Mouse (Mus musculus): ENCODE measurements at regions not wholly inside any gene's neighbourhood (a gene's known extent, or its start where the extent isn't known, plus 50 kb on each side); places are given as distances from the start of the nearest gene placed in this dataset.

DNA sequence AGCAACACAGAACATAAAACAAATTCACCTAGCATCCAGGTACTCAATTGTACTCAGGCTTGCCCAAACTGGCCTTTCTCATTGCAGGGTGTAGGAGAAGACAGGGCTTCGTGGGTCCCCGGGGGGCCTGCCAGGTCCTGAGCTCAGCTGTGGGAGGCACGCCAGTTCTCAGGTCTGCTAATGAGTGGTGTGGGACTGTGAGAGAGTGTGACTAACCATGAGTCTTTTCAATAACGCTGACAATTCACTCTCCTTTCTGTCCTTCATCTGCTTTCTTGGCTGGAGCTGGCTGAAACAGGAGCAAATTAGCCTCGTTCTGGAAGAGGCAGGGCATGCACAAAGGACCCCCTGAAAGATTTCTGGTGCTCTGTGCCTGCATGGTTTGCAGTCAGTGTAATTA is 250.2 kb downstream of the Cog6 start:
- peak; percentile 85 for ATAC-seq (replicated peaks)
- peak overlapping the region; percentile 16; the same call in 1 of the 2 replicates for H3K27ac ChIP-seq (replicated peaks)
- H3K9ac ChIP-seq (replicated peaks): no peak overlapping the region
- H3K4me1 ChIP-seq: peaks cover 15% of the 10 kb centered on the region
- H3K4me3 ChIP-seq: no peak overlapping the region
- H3K9me3 ChIP-seq: no peaks in the 10 kb centered on the region
- no peaks in the 10 kb centered on the region for H3K36me3 ChIP-seq
- WGBS: 16% methylated on average over 5 of the region's 5 CpGs
- no peak overlapping the region for H3K4me2 ChIP-seq (replicated peaks)
- no peaks in the 10 kb centered on the region for H3K27me3 ChIP-seq

DNA sequence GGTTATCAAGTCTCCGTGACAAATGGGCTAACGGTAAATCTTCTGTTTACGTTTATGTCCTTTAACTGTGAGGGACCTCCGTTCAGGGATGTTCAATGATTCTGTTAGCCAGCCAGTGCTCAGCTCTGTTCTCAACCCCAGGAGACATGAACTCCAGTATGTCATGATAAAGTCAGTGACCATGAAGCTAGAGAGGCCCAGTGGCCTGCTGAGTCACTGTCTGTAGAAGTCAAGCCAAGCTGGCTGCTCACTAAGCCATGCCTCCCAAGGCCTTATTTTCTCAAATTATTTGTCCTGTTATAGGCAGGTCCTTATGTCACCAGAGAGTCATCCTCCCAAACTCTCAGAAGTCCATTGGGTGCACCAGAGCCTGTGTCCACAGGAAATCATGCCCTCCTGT is 252.9 kb downstream of the Cog6 start:
- ATAC-seq (replicated peaks): no peak
- H3K4me2 ChIP-seq (replicated peaks): no peak overlapping the region
- no peak overlapping the region for H3K27ac ChIP-seq (replicated peaks)
- 78% methylated on average over 4 of the region's 4 CpGs for WGBS
- no peak overlapping the region for H3K9ac ChIP-seq (replicated peaks)
- H3K9me3 ChIP-seq: no peaks in the 10 kb centered on the region
- H3K4me1 ChIP-seq: peaks cover 15% of the 10 kb centered on the region
- H3K36me3 ChIP-seq: no peaks in the 10 kb centered on the region
- H3K27me3 ChIP-seq: no peaks in the 10 kb centered on the region
- H3K4me3 ChIP-seq: no peak overlapping the region

DNA sequence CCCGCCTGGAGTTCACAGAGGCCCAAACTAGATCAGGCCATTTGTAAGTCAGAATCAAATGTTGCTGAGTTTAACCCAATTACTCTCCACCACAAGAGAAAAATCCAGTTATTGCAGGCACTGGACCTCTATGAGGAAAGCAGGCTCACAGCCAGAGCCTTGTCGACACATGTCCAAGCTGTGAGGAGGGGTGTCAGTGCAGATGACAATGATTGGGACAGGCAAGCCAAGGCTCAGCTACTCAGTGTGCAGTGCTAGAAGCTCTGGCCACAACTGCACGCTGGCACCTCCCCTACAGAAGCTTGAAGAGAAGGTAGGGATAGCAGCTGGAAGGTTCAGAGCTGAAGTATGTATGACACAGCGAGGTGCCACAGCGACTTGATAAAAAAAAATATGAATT is 253.4 kb downstream of the Cog6 start:
- Histone ChIP-seq H3K9me3 (no peaks in the 10 kb centered on the region), H3K36me3 (no peaks in the 10 kb centered on the region), H3K27ac (replicated peaks) (no peak overlapping the region), H3K4me3 (no peak overlapping the region), H3K4me2 (replicated peaks) (no peak overlapping the region), H3K27me3 (no peaks in the 10 kb centered on the region), H3K9ac (replicated peaks) (no peak overlapping the region), H3K4me1 (peaks cover 15% of the 10 kb centered on the region)
- 0 out of 2 replicates have a peak, but pooled peaks have one; percentile 20 for ATAC-seq (replicated peaks)
- WGBS: 71% methylated on average over 5 of the region's 5 CpGs

DNA sequence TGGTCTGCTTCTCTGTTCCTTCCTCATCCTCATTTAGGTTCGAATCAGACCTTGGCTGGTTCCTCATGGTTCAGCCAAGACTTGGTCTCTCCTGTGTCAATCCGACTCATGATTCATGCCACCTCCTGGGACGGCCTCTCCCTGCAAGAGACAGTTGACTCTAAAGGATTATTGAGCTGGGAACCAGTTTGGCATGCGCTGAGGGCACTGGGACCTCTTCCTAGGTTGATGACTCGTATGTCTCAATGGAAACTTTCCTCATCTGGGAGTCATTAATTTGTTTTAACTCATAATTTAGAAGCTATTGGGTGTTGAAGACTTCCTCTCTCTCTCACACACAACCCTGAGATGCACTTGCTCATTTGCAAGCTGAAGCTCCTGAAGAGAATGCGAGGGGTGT is 254.5 kb downstream of the Cog6 start:
- H3K27me3 ChIP-seq: no peaks in the 10 kb centered on the region
- H3K9me3 ChIP-seq: no peaks in the 10 kb centered on the region
- H3K27ac ChIP-seq (replicated peaks): no peak overlapping the region
- no peak for ATAC-seq (replicated peaks)
- H3K4me1 ChIP-seq: peaks cover 14% of the 10 kb centered on the region
- no peak overlapping the region for H3K9ac ChIP-seq (replicated peaks)
- no peak overlapping the region for H3K4me3 ChIP-seq
- WGBS: 87% methylated on average over 6 of the region's 6 CpGs
- H3K36me3 ChIP-seq: no peaks in the 10 kb centered on the region
- H3K4me2 ChIP-seq (replicated peaks): no peak overlapping the region

DNA sequence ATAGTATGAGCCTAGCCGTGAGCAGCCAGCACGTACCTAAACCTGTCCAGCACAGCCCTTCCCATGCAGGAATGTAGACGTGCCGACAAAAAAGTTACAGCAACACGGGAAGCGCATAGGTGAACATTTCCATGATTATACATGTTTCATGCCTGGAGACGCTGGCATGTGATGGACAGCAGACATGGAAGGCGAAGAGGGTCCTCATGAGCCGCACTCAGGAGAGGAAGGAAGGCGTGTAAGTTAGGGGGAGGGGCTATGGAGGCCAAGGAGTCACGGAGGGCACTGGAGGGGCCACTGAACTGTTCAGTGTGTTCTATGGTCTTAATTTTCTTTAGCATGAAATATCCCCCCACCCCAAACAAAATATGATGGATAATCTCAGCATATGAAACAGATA is 257.2 kb downstream of the Cog6 start:
- no peaks in the 10 kb centered on the region for H3K9me3 ChIP-seq
- H3K27me3 ChIP-seq: no peaks in the 10 kb centered on the region
- H3K4me3 ChIP-seq: no peak overlapping the region
- H3K27ac ChIP-seq (replicated peaks): no peak overlapping the region
- no peaks in the 10 kb centered on the region for H3K36me3 ChIP-seq
- H3K4me1 ChIP-seq: peaks cover 3% of the 10 kb centered on the region; the same call in 1 of the 2 replicates
- ATAC-seq (replicated peaks): no peak
- H3K9ac ChIP-seq (replicated peaks): no peak overlapping the region
- 94% methylated on average over 11 of the region's 11 CpGs for WGBS
- no peak overlapping the region for H3K4me2 ChIP-seq (replicated peaks)

DNA sequence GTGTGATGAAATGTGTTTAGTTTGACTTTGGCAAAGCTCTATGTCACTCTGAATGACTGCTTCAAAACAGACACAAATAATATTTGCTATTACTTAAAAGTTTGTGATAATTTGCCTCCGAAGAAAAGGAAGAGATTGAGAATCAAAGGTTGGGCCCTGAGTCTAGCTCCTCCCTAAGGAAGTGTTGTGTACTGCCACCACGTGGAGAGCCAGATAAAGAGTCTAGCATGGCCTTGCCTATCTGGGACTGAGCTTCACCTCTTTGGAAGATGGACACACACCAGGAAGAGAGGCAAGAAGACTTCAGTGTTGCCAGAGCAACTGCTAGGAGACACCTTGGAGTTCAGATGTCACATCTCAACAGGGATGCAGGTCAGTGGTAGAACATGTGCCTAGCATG is 258.5 kb downstream of the Cog6 start:
- WGBS: 41% methylated on average over 2 of the region's 2 CpGs
- no peaks in the 10 kb centered on the region for H3K9me3 ChIP-seq
- ATAC-seq (replicated peaks): no peak

DNA sequence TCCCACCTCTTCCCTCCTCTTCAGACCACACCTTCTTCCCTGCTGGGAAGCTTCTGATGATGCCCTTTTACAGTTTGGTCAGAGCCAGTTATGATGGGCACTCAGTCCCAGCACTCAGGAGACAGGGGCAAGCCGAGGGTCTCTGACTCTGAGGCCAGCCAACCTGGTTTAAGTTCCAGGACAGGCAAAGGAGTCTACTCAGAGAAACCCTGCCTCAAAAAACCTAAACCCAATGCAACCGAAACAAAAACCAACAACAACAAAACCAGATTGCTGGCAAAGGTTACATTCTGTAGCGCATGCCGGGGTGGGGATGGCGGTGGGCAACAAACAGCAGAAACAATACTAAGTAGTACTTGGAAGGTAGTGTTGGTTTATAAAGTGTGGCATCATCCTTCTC is 260.2 kb downstream of the Cog6 start:
- no peaks in the 10 kb centered on the region for H3K9me3 ChIP-seq
- no peak overlapping the region for H3K27ac ChIP-seq (replicated peaks)
- H3K4me2 ChIP-seq (replicated peaks): no peak overlapping the region
- H3K36me3 ChIP-seq: no peaks in the 10 kb centered on the region
- H3K9ac ChIP-seq (replicated peaks): no peak overlapping the region
- no peaks in the 10 kb centered on the region for H3K27me3 ChIP-seq
- ATAC-seq (replicated peaks): no peak
- H3K4me3 ChIP-seq: no peak overlapping the region
- no peaks in the 10 kb centered on the region for H3K4me1 ChIP-seq
- WGBS: 97% methylated on average over 5 of the region's 5 CpGs

More for the DNA sequence above, 258.5 kb downstream of the Cog6 start:
- Histone ChIP-seq H3K4me3 (no peak overlapping the region), H3K27ac (replicated peaks) (no peak overlapping the region), H3K4me2 (replicated peaks) (no peak overlapping the region), H3K36me3 (no peaks in the 10 kb centered on the region), H3K9ac (replicated peaks) (no peak overlapping the region), H3K27me3 (no peaks in the 10 kb centered on the region), H3K4me1 (no peaks in the 10 kb centered on the region)

DNA sequence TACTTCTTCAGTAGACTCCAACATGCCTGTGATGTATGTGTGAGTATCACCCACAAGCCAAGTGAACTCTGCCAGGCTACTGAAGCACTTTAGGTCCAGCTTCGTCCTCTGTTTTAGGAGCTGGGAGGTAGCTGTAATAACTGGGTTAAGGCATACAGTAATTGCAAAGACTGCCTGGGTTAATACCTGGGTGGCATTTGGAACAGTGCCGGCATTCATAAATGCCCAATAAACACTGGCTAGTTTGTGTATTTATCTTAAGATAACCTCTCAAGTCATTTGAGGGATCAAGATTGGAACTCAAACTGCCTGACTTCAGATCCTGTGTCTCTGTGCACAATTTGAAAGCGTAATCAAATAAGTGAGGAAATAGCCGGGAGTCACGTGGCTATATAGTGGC is 261.0 kb downstream of the Cog6 start:
- ATAC-seq (replicated peaks): no peak
- H3K27ac ChIP-seq (replicated peaks): no peak overlapping the region
- WGBS: 86% methylated on average over 5 of the region's 5 CpGs
- H3K9ac ChIP-seq (replicated peaks): no peak overlapping the region
- no peaks in the 10 kb centered on the region for H3K4me1 ChIP-seq
- H3K4me3 ChIP-seq: no peak overlapping the region
- H3K27me3 ChIP-seq: no peaks in the 10 kb centered on the region
- H3K4me2 ChIP-seq (replicated peaks): no peak overlapping the region
- H3K36me3 ChIP-seq: no peaks in the 10 kb centered on the region
- no peaks in the 10 kb centered on the region for H3K9me3 ChIP-seq

DNA sequence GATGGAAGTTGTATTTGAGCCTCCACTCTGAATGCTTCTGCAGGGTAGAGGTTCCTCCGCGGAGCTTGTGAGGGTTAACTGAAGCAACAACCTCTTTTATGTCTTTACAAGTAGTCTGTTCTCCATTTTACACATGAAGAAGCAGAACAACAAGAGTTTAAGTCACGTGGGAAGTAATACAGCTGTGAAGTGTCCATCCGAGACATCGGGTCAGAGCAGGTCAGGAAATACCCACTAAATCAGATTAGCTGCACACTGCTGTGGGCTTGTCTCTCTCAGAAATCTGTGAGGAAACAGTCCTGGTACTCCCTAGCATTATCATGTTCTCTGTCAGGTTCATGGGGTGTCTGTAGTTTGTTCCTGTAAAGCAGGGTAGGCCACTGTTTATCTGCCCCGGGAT is 262.1 kb downstream of the Cog6 start:
- Histone ChIP-seq H3K4me3 (no peak overlapping the region), H3K27me3 (no peaks in the 10 kb centered on the region), H3K36me3 (no peaks in the 10 kb centered on the region), H3K27ac (replicated peaks) (no peak overlapping the region), H3K4me2 (replicated peaks) (no peak overlapping the region), H3K9me3 (no peaks in the 10 kb centered on the region), H3K9ac (replicated peaks) (no peak overlapping the region), H3K4me1 (no peaks in the 10 kb centered on the region)
- WGBS: 73% methylated on average over 6 of the region's 6 CpGs
- no peak for ATAC-seq (replicated peaks)

DNA sequence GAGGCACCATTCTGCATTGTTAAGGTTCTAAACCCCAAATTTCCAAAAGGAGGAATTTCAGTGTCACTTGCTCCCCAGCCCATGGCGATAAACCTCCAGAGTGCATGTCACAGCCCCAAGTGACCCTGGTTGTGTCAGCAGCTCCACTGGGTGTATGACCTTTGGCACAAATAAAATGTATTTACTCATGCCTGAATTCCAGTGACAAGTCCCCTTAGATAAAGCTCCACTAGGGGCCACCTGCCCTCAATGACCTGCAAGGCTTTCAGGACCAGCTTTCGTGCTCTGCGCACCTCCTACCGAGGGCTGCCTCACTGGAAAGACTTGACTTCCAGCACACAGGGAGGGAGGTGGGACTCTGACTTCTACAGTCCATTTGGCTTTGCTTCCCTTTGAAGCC is 262.6 kb downstream of the Cog6 start:
- no peak overlapping the region for H3K9ac ChIP-seq (replicated peaks)
- H3K4me2 ChIP-seq (replicated peaks): no peak overlapping the region
- H3K9me3 ChIP-seq: no peaks in the 10 kb centered on the region
- no peaks in the 10 kb centered on the region for H3K36me3 ChIP-seq
- H3K27me3 ChIP-seq: no peaks in the 10 kb centered on the region
- H3K27ac ChIP-seq (replicated peaks): no peak overlapping the region
- H3K4me3 ChIP-seq: no peak overlapping the region
- ATAC-seq (replicated peaks): no peak
- H3K4me1 ChIP-seq: no peaks in the 10 kb centered on the region
- 76% methylated on average over 4 of the region's 4 CpGs for WGBS

DNA sequence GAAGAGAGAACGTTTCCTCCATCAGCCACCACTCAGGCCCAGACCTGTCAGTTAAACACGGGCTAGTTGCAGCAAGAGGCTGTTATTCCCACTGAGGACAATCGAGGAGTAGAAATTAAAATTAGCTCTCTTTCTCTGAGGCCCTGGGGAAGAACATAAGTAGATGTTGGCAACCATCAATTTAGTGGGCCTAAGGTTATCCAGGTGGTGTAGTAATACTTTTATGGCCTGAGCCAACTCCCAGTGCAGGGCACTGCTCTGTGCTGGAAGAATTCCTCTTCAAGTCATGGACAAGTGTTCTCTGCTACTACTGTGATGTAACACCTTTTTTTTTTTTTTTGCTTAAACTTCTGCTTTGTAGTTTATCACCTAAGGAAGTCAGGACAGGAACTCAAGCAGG is 270.1 kb downstream of the Cog6 start:
- Histone ChIP-seq H3K4me3 (no peak overlapping the region), H3K27ac (replicated peaks) (no peak overlapping the region), H3K9ac (replicated peaks) (no peak overlapping the region), H3K27me3 (no peaks in the 10 kb centered on the region), H3K36me3 (no peaks in the 10 kb centered on the region), H3K9me3 (no peaks in the 10 kb centered on the region), H3K4me1 (peaks cover 7% of the 10 kb centered on the region; the same call in 1 of the 2 replicates), H3K4me2 (replicated peaks) (no peak overlapping the region)
- 65% methylated on average over 3 of the region's 3 CpGs for WGBS
- ATAC-seq (replicated peaks): no peak

DNA sequence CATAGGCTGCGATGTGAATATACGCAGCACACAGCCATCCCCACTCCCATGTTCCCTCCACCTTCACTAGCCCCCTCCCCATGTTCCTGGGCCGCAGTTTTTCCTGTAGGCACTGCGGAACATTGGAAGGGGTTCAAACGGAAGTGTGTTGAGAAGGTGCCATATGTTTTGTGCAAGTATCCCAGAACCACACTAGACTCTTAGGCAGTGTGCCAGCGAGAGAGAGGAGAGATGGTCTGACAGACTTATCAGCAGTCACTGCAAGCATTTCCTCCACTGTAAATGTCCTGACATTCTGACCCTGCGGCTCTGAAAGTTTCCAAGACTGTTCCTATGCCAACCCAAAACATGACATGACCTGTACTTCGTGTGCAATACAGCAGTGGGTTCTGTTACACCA is 272.7 kb downstream of the Cog6 start:
- 54% methylated on average over 8 of the region's 8 CpGs for WGBS
- Histone ChIP-seq H3K4me1 (peaks cover 16% of the 10 kb centered on the region), H3K4me3 (no peak overlapping the region), H3K36me3 (no peaks in the 10 kb centered on the region), H3K27me3 (no peaks in the 10 kb centered on the region), H3K27ac (replicated peaks) (no peak overlapping the region), H3K4me2 (replicated peaks) (no peak overlapping the region), H3K9ac (replicated peaks) (no peak overlapping the region), H3K9me3 (no peaks in the 10 kb centered on the region)
- ATAC-seq (replicated peaks): peak; percentile 66

DNA sequence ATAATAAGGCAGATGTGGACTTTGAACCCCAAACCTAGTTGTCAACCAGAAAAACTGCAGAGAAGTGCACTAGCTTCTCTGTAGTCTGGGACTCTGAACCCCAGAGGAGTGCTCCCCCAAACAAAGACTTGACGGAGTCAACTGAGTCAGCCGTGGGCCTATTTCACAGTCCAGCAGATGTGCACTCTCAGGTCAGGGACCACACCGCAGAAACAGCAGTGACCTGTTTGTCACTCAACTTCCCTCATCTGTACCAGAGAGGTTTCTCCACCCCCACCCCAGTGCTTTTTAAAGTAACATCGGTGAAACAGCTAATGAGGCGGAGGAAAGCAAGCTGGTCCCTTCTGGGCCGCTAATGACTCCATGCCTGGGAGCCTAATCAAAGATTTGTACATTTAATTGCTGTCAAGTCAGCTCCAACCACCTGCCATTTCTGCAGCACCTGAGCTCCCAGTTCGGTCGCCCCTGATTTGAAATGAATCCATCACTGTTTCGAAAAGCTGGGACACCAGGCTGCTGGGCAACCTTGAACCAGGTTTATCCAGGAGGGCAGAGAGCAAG is 276.5 kb downstream of the Cog6 start:
- WGBS: 40% methylated on average over 9 of the region's 9 CpGs
- ATAC-seq (replicated peaks): peak; percentile 57; the same call in 1 of the 2 replicates
- Histone ChIP-seq H3K9ac (replicated peaks) (no peak overlapping the region), H3K36me3 (no peaks in the 10 kb centered on the region), H3K27me3 (no peaks in the 10 kb centered on the region), H3K4me2 (replicated peaks) (no peak overlapping the region), H3K4me1 (peaks cover 16% of the 10 kb centered on the region), H3K27ac (replicated peaks) (0 out of 2 replicates have a peak overlapping the region, but pooled peaks have one; percentile 29), H3K4me3 (no peak overlapping the region), H3K9me3 (no peaks in the 10 kb centered on the region)

Data from forebrain, embryonic 15.5 days (tissue).